Mouse (Mus musculus): ENCODE data around the gene Hnrnpl.

Hnrnpl gene

GRCm38 (mm10) chr7:28831411-28832125 lies 23.2 kb downstream of the Hnrnpl start:
- DNase-seq, result peak; percentile 49

- DNase-seq, result no peak
These were observed 23.8 kb downstream of the Hnrnpl start for GRCm38 (mm10) chr7:28832137-28832536.

DNA sequence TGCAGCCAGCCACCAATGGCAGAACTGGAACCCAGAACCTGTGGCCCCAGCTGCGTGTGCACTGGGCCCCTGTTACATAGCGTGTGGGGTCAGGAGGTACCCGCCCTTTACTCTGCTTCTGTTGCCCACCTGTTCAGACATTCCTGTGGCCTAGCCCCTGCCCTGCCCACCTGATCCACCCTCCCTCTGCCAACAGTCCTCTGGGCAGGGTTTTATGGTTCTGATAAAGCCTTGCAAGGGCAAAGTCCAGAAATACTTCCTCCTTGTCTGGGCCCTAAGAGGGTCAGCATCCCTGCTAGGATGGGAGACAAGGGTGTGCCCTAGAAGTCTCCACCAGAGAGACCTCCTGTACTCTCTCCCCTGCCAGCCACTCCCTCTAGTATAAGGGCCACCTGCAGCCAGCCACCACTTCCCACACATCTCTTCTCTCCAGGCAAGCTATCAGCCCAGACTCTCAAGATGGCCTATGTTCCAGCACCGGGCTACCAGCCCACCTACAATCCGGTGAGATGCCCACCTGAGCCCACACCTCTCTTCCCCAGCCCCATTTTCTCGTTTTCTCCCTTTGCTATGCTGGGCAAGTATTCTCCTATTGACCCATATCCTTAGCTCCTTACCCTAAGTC lies 25.5 kb downstream of the Hnrnpl start, which contains the start of gene Lgals4:
Gene Lgals4 (plus strand): TSS at position 132 of the 625 bp plus-strand sequence.
- no peak for DNase-seq

DNA sequence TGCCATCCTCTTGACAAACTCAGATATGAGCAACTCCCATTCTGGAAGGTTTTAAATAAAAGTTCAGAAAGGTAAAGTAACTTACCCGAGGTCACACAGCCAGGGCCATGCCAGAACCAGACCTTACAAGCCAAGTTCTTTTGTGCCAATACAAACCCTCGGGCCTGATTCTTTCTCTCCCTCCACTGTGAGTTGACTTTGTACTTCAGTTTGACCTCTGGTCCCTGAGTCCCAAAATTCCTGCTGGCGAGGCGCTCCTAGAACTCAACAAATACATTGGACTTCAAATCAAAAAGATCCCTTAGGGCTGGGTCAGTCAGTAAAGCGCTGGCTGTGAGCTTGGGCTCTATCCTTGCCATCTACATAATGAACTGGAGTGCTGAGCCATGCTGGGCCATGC lies 28.6 kb downstream of the Hnrnpl start:
- no peak for DNase-seq

DNA sequence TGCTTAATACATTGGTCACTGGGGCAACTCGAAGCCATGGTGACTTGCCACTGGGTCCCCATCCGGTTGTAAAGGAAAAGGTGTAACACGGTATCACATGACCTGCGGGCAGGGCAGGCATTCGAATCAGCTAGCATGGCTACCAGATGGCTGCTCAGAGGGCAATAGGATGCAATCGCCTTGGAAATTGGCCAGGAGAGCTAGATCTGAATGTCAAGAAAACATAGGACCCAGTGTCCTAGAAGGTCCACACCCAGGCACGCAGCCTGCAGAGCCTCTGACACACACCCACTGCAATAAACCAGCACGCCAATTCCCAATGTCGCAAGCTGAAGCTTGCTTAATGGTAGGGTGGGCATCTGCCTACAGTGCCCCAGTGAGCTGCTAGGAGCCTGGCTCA lies 30.0 kb downstream of the Hnrnpl start:
- no peak for DNase-seq

DNA sequence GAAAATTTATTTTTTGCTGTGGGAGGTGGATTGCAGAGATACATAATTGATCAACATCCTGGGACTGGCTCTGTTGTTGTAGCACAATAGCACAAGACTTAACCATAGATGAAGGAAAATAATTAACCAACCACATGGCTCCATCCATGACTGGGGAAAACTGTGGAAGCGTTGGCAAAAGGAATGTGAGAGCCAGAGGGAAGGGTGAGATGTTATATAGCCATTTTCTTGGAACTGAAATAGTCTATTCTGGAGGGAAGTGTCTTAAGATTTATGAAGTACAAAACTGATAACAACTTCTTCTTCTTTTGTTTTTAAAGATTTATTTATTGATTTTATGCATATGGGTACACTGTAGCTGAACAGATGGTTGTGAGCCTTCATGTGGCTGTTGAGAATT lies 38.9 kb downstream of the Hnrnpl start:
- no peak for DNase-seq

GRCm38 (mm10) chr7:28849700-28850236 lies 41.4 kb downstream of the Hnrnpl start:
- no peak for DNase-seq

DNA sequence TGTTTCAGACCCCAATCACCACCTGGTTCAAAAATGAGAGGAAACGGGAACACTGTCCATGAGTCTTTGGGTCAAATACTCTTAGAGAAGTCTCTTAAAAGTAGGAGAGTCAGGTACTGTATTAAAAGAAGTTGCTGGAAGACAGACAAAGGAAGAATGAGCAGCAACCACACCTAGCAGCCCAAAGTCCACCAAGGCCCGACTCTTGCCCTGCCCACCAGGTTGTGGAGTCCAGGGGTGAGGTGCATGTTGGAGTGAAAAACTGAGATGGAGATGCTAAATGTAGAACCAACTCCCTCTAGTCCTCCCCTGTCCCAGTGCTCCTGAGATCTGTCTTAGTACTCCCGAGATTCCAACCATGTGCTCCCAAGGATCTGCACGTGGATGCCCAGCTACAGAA lies 42.3 kb downstream of the Hnrnpl start:
- DNase-seq, result no peak

DNA sequence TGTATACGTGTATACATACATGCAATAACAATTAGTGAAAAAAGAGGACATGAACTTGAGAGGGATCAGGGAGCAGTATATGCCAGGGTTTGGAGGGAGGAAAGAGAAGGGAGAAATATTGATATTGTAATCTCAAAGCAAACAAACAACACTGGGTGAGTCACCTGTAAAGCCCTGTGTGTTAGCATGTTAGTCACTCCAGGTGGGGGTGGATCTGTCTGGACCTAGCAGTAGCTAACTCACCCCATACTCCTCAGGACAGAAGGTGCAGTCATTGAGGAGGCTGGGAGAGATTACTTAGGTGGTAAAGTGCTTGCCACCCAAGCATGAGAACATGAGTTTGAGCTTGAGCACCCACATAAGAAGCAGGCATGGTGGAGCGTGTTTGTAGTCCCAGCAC lies 51.6 kb downstream of the Hnrnpl start:
- DNase-seq, result no peak

- DNase-seq, result no peak
These were observed 52.6 kb downstream of the Hnrnpl start for GRCm38 (mm10) chr7:28860898-28861297.

GRCm38 (mm10) chr7:28862817-28863499 lies 54.6 kb downstream of the Hnrnpl start:
- DNase-seq, result no peak

- no peak for DNase-seq
These were observed 55.2 kb downstream of the Hnrnpl start, which contains the start of gene Lgals7 for GRCm38 (mm10) chr7:28863540-28863939. TSS of gene Lgals7 (plus strand) at chr7:28863853.

DNA sequence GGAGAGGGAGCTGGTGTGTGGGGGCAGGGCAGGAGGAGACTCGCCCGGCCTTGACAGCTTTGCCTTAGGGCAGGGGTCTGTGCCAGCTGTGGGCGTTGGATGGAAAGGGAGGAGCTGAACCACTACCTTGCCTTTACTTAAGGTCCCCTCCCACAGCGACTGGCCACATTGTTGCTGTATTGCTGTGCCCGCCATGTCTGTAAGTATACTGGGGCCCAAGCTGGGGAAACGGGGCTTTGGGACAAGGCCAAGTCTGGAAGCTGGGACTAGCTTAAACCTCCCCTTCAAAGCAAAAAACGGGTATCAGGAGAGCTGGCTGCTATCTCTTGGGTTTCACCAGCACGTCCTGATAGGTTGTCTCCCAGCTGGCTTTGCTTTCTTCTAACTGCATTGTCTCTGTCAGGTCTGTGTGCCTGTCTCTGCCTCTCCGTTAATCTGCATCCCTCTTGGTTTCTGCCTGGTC lies 56.0 kb downstream of the Hnrnpl start:
- DNase-seq, result no peak

GRCm38 (mm10) chr7:28865481-28866300 lies 57.4 kb downstream of the Hnrnpl start:
- DNase-seq, result peak; percentile 87

- DNase-seq, result no peak
These were observed 58.6 kb downstream of the Hnrnpl start for GRCm38 (mm10) chr7:28866769-28867507.

DNA sequence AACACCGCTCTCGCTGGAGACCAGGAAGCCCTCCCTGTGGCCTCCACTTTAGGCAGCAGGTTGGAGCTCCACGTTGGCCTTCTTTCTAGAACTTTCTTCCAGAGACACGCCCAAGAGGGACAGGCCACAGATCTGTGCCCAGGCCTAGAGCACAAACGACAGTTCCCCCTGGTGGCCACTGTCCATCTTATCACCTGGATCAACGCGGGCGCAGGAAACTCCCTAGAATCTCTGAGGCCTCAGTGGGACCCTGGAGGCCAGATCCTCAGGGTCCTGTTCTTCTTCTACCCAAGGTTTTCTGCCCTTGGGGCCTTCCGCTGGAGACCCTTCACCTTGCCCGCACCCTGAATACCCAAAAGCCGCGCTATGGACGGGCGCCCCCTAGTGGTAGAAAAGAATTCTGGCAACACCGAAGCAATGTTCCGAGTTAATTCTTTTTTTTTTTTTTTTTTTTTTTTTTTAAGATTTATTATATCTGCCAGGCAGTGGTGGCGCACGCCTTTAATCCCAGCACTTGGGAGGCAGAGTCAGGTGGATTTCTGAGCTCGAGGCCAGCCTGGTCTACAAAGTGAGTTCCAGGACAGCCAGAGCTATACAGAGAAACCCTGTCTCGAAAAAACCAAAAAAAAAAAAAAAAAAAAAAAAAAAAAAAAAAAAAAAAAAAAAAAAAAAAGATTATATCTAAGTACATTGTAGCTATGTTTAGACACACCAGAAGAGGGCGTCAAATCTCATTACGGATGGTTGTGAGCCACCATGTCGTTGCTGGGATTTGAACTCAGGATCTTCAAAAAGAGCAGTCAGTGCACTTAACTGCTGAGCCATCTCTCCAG lies 59.4 kb downstream of the Hnrnpl start:
- peak; percentile 80 for DNase-seq

DNA sequence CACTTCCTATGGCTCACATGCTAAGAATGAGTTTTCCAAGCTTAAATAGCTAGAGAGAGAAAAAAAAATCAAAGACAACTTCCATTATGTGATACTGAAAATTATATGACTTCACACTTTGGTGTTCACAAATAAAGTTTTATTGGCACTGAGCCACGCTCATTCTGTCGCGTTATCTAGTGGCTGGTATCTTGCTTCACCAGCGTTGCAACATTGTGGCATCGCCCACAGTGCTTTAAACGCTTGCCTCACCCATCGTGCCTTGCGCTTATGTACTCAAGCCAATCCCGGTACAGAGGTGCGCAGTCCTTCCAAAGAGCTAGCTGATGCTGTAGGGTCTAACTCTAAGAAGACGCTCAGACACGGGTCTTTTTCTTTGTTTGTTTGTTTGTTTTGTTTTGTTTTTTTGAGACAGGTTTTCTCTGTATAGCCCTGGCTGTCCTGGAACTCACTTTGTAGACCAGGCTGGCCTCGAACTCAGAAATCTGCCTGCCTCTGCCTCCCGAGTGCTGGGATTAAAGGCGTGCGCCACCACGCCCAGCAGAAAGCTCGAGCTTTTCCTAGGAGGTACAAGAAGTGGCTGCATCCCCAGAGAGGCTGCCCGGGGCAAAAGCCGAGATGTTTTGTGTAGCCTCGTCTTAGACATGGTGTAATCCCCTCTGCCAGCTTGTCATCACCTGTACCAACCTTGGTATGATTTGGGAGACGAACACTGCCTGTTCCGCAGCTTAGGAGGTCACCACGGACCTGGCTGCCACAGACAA lies 62.7 kb downstream of the Hnrnpl start:
- DNase-seq, result peak; percentile 30

Measured in liver (tissue).